Mouse (Mus musculus) mammary gland, adult 2 months (tissue): ENCODE results near the gene Nup62cl. TPM values are rescaled to one million over a fixed set of nuclear protein-coding genes. Genes with fewer than 3 reads are reported as not detected.

Source experiments
- polyA plus RNA-seq: library from polyadenylated mRNA; depleted of rRNA; stranded (reverse); fragments of >200 nt; gene quantifications from 2 replicates; pipeline ENCODE4 v1.2.3, GENCODE M21; 2012; ENCODE audit warnings: low replicate concordance; rRNA removed

Nup62cl gene
- 0.17 and 2.5 TPM in 2 replicates for polyA plus RNA-seq

GRCm38 (mm10) chrX:140062135-140062975 is at the start of gene Nup62cl, which contains the start of gene Pih1h3b:
Gene Nup62cl, minus strand, starts transcription at chrX:140062712.
Gene Pih1h3b, plus strand, starts transcription at chrX:140062879.

GRCm38 (mm10) chrX:139997740-139998690 is 64.5 kb downstream of the Nup62cl start, which contains the start of gene Rbm41:
Gene Rbm41, minus strand, starts transcription at chrX:139998595.

Other genes with a start within 250 kb of the Nup62cl start
- gene Morc4, start 191.0 kb downstream of the Nup62cl start, polyA plus RNA-seq, result 5.6 and 11.6 TPM in 2 replicates
- gene Rbm41, start 64.1 kb downstream of the Nup62cl start, polyA plus RNA-seq, result 0.31 and 0.45 TPM in 2 replicates
- gene Pih1h3b, start 167 bp upstream of the Nup62cl start, polyA plus RNA-seq, result not detected in 2 replicates